8 mouse cellular contexts compared by ENCODE assay signal in genomic region chr17:80553318-80554270, GRCm38 (mm10). TPM values are rescaled to one million over a fixed set of nuclear protein-coding genes. Genes with fewer than 3 reads are reported as not detected.
DNase-seq lines count a peak whose midpoint lies in the region; ATAC-seq and TF ChIP-seq lines count a peak whose summit lies in the region.

No protein-coding gene starts in this region.

- peak; percentile 78 to 95 for DNase-seq in adrenal gland, adult (ENCODE audit: inconsistent age in 2 of 2, low spot score in 1 of 2)
- DNase-seq in gastrocnemius, adult 2 months, result peak; percentile 78
- DNase-seq in left cerebral cortex, adult 11 months (ENCODE audit: low spot score), result peak; percentile 71
- peak; percentile 68 to 79 for DNase-seq in lung, postnatal 4 days
- peak; percentile 78 for DNase-seq in retina, postnatal 7 days (ENCODE audit: low read depth, low spot score)
- DNase-seq in urinary bladder, postnatal 14 days (ENCODE audit: low spot score), result peak; percentile 77

- no peaks in the 10 kb centered on the region for H3K27me3 ChIP-seq in hindbrain, embryonic 16.5 days (replicated peaks; ENCODE audit: control insufficient read depth, insufficient read depth, low read length)

- peak; percentile 92 for ATAC-seq in hindbrain, embryonic 16.5 days

- intact Hi-C loops in gastrocnemius, adult 2 months (cut with DNase I), result loop anchor here (1.0 to 10.0 kb wide), 3 partner anchors 70 to 259 kb away; partner anchors contain the start of genes Dhx57 and Morn2

- H3K4me3 ChIP-seq in cortical plate, adult 2 months (ENCODE audit: insufficient read depth, low read length), result peak overlapping the region; percentile 72
- H3K4me3 ChIP-seq in gastrocnemius, adult 2 months, result peak overlapping the region; percentile 73
- peak overlapping the region; percentile 65 for H3K4me3 ChIP-seq in hindbrain, embryonic 16.5 days (ENCODE audit: low read length)

- H3K4me1 ChIP-seq in cortical plate, adult 2 months (ENCODE audit: control insufficient read depth, insufficient read depth, low read length), result peaks cover 1% of the 10 kb centered on the region; the same call in 1 of the 2 replicates
- H3K4me1 ChIP-seq in hindbrain, embryonic 16.5 days (ENCODE audit: control insufficient read depth, insufficient read depth, low read depth, low read length), result no peaks in the 10 kb centered on the region

- H3K9me3 ChIP-seq in hindbrain, embryonic 16.5 days (ENCODE audit: control insufficient read depth, low read length), result no peaks in the 10 kb centered on the region

- H3K36me3 ChIP-seq in hindbrain, embryonic 16.5 days (ENCODE audit: control insufficient read depth, insufficient read depth, low read length), result no peaks in the 10 kb centered on the region; the same call in 1 of the 2 replicates

- peak overlapping the region; percentile 69 for H3K4me2 ChIP-seq in hindbrain, embryonic 16.5 days (ENCODE audit: low read length)

- peak; percentile 60 for TF ChIP-seq CTCF in cortical plate, adult 2 months (IDR thresholded peaks at IDR 0.05; ENCODE audit: extremely low read depth, insufficient read depth, low read length)
- peak; percentile 76 for TF ChIP-seq CTCF in gastrocnemius, adult 2 months (IDR thresholded peaks at IDR 0.05)

- no peak overlapping the region for H3K27ac ChIP-seq in cortical plate, adult 2 months (ENCODE audit: insufficient read depth, low read length)
- peak overlapping the region; percentile 75 for H3K27ac ChIP-seq in gastrocnemius, adult 2 months
- H3K27ac ChIP-seq in hindbrain, embryonic 16.5 days (ENCODE audit: low read depth, low read length), result peak overlapping the region; percentile 82

- WGBS in hindbrain, embryonic 16.5 days, result 3% methylated on average over 35 of the region's 35 CpGs

- H3K9ac ChIP-seq in hindbrain, embryonic 16.5 days (ENCODE audit: low read depth, low read length), result peak overlapping the region; percentile 77

- TF ChIP-seq POLR2A in cortical plate, adult 2 months (IDR thresholded peaks at IDR 0.05; ENCODE audit: extremely low read depth, insufficient read depth, low read length), result peak; percentile 73

RNA-seq across cellular contexts. Expression of gene Cdkl4, which starts 24.0 kb away (rescaled TPM):
- 12.4 and 14.0 TPM in 2 replicates for polyA plus RNA-seq in cortical plate, adult 2 months (2012; rRNA removed)
- under 1 TPM in 1 of 2 experiments, not detected in 1; 0.11 TPM for total RNA-seq in gastrocnemius, adult 2 months (2021)
- polyA plus RNA-seq in hindbrain, embryonic 16.5 days (2015; fragmentation: Nextera tagmentation; extraction: Ambion mirVana), result 7.3 and 7.9 TPM in 2 replicates
